Mouse (Mus musculus) hematopoietic stem cell, adult 5-6 weeks (primary cell): ENCODE data around the gene Plac1. TPM values are rescaled to one million over a fixed set of nuclear protein-coding genes. Genes with fewer than 3 reads are reported as not detected.

Experiments used
- ATAC-seq, 2 experiments: fragments of 125-278 bp in 1 of 2; replicated peaks in 1 of 2; 2 replicates each; pipeline ENCODE4 v1.8.0; 2016 to 2017; ENCODE audit warnings: inconsistent platforms in 2 of 2, mild to moderate bottlenecking in 2 of 2, moderate number of reproducible peaks in 2 of 2, low read depth in 1 of 2, moderate TSS enrichment in 1 of 2; ENCODE audit not compliant: low FRiP score in 2 of 2, poor library complexity in 2 of 2, severe bottlenecking in 2 of 2, insufficient read depth in 1 of 2, low TSS enrichment in 1 of 2
- total RNA-seq: library from RNA; stranded (forward); fragments of 172-1452, 232-1000 nt; gene quantifications from 2 replicates; pipeline ENCODE4 v1.2.3, GENCODE M21; 2017

Gene Plac1
- total RNA-seq, 1 experiment from 2014 or later: not detected

DNA sequence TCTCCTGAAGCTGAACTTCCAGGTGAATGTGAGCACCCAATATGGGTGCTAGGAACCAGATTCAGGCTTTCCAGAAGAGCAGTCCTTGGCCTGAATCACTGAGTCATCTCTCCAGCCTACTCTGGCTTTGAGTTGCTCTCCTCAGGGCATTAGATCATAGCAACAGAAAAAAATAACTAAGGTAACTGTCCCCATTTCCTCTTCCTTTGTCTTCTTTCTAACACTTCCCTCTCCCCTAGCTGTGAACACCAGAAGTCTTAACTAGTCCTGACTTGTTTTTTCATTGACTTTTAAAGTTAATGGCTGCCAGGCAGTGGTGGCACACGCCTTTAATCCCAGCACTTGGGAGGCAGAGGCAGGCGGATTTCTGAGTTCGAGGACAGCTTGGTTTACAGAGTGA is 175.5 kb downstream of the Plac1 start:
- no peak for ATAC-seq

- ATAC-seq: no peak
Measured at GRCm38 (mm10) chrX:53059426-53060007, 180.4 kb downstream of the Plac1 start.

DNA sequence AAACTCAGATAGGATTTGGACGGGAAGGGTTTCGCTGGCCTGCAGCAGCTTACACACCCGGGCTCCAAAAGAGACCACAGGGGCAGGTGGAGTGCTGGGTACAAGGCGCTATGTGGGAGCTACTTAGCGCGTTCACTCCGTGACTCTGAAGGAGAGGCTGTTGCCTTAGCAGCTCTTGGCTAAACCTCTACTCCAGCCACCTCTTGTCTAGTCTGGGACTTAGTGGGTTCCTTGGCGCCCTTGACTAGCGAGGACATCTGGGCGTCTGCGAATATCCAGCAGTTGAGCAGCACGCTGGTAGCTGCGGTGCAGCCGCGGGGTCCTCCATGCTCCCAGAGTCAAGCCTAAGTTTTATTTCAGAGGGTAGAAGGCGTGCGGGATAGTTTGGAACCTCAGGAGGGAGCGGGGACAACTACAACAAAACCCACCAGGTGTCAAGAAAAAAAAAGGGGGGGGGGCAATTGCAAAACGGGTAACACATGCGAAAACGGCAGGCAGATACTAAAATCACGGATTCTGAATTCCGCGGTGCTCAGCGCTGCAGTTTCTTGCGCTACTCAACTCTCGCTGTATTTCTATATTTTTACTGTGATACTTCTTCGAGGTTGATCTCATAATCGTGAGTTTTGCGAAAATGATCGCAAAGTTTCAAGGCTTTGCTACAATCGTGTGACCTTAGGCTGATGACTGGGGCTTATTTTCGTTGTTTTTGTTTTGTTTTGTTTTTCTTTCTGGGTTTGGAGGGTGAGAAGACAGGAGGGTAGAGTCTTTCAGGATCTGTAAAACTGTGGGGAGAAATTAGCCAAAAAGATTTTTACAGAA is 181.2 kb downstream of the Plac1 start:
- peak; percentile 5 to 31; a peak in 1 of 4 replicates for ATAC-seq

GRCm38 (mm10) chrX:53057760-53058090 is 182.2 kb downstream of the Plac1 start:
- no peak for ATAC-seq

- ATAC-seq: peak; percentile 60 to 81
Measured at GRCm38 (mm10) chrX:53057054-53057759, 182.7 kb downstream of the Plac1 start.

DNA sequence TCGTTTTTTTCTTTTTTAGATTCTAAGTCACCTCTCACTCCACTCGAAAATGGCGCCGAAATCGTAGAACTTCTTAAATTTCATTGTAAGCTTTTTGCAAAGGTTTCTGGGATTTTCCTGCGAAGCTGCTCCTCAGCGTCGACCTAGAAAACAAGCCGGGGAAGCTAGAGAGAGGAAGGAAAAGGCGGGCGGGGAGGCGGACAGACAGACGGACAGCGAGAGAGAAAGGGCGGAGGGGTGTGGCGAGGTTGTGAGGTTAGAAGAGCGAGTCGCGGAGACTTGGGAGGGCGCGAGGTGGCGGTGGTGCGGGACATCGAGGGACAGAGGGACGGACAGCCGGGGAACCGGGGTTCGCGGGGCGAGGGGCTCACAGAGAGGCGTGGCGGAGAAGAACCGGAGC is 183.3 kb downstream of the Plac1 start:
- peak in 1 of 2 experiments; percentile 41; a peak in 1 of 4 replicates for ATAC-seq

DNA sequence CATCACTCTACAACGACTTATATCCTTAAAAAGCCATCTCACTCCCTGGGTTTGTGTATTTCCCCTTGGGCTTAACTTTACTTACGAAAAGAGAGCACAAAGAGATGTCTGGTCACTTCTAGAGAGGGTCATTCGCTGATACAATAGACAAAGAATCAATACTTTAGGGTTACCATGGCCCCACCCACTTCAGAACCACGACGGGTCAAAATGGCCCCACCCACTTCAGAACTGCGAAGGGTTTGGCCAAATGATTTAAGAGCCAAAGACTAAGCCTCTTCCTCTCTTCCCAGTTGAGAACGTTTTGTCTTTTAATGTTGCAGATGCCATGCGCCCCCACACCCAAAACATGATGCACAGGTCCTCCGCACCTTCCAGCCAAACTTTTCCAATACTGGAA is 184.1 kb downstream of the Plac1 start:
- no peak for ATAC-seq

DNA sequence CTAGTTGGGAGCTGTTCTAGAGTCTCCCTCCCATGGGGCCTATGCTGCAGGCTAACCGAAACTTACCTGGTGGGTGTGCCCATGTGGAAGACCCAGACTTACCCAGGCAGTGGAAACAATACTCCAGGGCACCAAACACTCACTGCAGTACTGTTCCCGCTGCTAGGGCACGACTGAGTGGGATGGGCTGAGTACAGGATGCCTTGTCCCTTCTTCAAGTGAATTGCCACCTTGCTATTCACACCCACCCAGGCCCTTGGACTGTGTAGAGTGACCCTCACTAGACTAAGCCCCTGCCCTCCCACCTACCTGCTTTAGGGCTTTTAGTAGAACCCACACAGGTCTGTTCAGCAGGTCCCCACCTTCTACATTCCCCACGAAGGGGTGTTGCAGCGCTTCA is 186.0 kb downstream of the Plac1 start:
- ATAC-seq: no peak

DNA sequence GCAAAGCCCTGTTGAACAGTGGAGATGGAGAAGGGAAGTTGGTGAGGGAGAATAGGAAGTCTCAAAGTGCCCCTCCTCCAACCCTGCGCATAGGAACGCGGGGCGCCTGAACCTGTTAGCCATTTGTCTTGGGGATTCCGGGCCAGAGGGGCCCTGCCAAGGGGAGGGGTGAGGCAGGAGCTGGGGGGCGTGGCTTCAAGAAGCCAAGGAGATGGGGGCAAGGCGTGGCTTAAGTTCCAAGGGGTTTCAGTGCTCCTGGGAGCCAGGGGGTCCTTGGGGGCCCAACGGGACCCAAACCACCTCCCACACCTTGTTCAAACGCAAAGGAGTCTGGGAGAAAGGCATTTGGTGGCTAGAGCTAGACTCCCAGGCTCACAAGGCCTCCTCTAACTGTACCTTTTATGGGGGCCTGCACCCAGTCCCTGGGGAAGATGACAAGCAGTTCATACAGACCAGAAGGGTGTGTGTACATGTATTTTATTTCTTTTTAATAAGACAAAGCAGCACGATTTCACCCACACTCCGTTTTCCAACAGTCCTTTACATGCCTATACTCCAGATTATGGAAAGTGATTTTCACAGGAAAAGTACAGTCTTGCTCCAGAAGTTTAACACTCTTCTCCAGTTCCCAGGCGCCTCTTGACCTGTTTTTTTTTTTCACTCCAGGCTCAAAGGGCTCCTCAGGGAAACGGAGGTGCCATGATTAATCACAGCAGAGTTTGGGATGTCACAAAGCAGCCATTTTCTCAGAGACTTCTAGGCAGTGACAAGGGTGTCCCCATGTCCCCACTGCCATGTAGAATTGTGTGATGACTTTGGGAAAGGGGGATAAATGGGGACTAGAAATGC is 187.0 kb downstream of the Plac1 start:
- peak; percentile 59 to 63 for ATAC-seq

DNA sequence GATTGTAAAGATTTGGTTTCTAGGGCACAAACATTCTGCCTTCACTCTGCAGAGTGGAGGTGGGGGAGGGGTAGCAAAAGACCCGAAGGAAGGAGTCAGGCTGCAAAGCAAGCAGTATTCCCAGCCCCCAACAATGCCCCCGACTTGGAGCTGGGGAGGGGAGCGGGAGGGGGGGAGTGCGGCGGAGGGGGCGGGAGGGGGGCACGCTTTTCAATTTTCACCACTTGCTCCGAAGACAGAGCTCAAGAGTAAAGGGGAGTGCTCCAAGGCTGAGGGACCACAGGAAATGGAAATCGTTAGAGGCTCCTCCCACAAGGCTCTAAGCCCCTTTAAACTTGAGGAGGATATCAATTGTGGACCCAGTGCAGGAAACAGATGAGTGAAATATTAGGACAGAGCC is 189.6 kb downstream of the Plac1 start:
- ATAC-seq: no peak

DNA sequence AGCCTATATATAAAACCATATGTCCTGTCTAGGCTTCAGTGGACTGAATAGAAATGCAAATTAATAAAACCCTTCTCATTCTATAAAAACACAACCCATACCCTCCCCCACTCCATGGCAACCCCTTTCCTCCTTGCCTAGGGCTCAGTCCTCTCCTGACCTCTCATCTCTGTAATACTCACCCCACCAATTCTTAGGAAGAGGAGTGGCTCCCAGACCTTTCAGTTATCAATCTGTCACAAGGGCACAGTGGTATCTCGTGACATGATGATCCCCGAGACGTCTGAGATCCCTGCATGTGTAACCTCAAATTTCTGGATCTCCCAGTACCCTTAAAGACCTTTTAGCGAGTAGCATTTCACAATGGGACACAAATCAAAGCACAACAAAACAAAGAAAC is 190.7 kb downstream of the Plac1 start:
- ATAC-seq: no peak

DNA sequence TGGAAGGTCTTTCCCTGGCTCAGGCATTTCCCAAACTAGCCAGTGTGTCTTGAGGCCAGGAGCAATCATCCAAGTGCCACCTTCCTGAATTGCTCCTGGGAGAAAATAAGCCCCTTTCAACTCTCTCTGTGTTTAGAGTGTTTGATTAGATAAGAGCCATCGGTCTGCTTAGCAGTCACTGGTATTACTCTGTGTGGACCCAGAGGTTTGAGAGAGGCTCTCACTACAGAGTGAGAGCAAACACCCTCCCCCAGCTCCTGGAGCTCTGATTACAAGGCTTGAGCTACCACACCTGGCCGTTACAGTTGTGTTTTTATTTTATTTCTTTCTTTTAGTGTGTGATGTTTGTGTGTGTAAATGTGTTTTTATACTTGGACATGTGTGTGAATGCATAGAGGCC is 193.0 kb downstream of the Plac1 start:
- ATAC-seq: no peak

GRCm38 (mm10) chrX:53046033-53046432 is 193.9 kb downstream of the Plac1 start:
- no peak for ATAC-seq

DNA sequence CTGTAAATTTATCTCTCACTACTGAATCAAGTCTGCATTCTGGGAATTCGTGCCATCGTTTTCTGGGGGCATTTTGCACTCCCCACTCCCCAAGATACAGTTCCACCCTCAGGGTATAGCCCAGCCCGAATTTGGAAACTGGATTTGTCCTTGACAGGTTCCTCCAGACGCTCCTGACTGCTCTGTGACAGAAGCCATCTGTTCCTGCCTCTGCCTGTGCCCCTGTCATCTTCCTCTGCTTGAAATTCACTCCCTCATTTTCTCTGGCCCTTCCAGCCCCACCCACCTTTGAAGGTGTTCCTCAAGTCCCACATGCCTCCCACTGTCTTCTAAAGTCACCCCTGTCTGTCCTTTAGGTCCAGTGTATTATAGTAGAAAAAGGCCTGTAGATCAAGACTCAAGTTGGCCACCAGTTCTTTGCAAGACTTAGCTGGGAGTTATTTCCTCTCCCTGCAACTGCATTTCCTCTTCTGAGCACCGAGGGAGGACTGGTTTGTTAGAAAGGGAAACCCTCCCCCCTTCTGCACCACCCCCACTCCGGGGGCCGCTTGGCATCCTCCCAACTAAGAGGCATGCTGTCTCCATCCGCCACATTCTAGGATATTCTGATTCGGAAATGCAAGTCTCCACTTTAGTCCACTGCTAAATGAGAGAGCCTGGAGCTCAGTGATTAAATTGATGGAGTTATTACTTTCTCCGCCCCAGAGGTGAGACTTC is 194.6 kb downstream of the Plac1 start:
- ATAC-seq: peak; percentile 32 to 83; a peak in 3 of 4 replicates

DNA sequence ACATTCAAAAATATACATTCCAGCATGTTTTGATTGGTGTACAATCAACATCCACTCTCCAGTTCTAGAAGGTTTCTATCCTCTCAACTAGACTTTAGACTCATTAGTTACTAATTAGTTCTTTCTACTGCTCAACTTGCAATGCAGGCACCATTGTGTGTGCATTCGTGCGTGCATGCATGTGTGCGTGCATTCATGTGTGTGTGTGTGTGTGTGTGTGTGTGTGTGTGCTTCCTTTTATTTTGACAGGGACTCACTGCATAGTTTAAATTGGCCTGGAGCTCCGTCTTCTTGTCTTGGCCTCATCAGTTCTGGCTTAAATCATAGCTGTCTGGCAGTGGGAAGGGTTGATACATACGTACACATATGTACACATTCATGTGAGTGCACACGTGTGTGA is 198.9 kb downstream of the Plac1 start:
- ATAC-seq: no peak

- ATAC-seq: no peak
Measured at GRCm38 (mm10) chrX:53040138-53040537, 199.8 kb downstream of the Plac1 start.

DNA sequence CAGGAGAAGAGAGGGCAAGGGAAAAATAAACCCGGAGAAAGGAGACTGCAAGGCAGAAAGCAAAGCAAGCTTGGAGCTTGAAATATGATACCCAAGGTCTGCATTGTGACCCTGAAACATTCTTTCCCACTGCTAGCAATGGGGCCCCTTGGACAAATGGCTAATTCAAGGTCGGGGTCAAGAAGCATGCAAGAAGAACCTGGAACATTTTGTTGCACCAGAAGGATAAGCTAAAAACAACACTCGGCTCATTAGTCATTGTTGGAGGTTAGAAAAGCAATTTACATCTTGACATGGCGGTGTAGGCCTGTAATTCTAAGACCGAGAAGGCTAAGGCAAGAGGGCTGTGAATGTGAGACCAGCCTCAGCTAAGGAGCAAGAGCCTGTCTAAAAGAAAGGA is 200.3 kb downstream of the Plac1 start:
- no peak for ATAC-seq
